Mouse (Mus musculus) hindbrain, embryonic 10.5 days (tissue): ENCODE results near the gene Ccdc63. TPM values are rescaled to one million over a fixed set of nuclear protein-coding genes. Genes with fewer than 3 reads are reported as not detected.

Experiments
- DNase-seq: peaks from one replicate; pipeline ENCODE4 v3.0.0-alpha.2; 2017; ENCODE audit warnings: low spot score
- H3K27ac ChIP-seq: fragments of 300-500 bp; sonication (generic); 2 replicates; pipeline ENCODE4 v1.5.1; 2016; ENCODE audit warnings: mild to moderate bottlenecking, moderate library complexity
- H3K27me3 ChIP-seq: fragments of 300-500 bp; sonication (generic); 2 replicates; pipeline ENCODE4 v1.6.1; 2016; ENCODE audit warnings: mild to moderate bottlenecking; ENCODE audit not compliant: poor library complexity, insufficient read depth, severe bottlenecking
- H3K36me3 ChIP-seq: fragments of 300-500 bp; sonication (generic); 2 replicates; pipeline ENCODE4 v1.6.1; 2016; ENCODE audit warnings: mild to moderate bottlenecking, moderate library complexity
- H3K4me1 ChIP-seq: fragments of 300-500 bp; sonication (generic); replicated peaks from 2 replicates; pipeline ENCODE4 v1.6.1; 2016; ENCODE audit warnings: mild to moderate bottlenecking
- H3K4me3 ChIP-seq: fragments of 300-500 bp; sonication (generic); 2 replicates; pipeline ENCODE4 v1.5.1; 2016; ENCODE audit warnings: mild to moderate bottlenecking, moderate library complexity
- H3K9me3 ChIP-seq: fragments of 300-500 bp; sonication (generic); 2 replicates; pipeline ENCODE4 v1.6.1; 2016; ENCODE audit warnings: mild to moderate bottlenecking, moderate library complexity
- WGBS: fragments of 180-500 bp; shearing (Covaris S2); methylation state at CpG from one replicate; pipeline ENCODE4 v1.1.7; 2016; 5-methylcytosine and 5-hydroxymethylcytosine counted together
- polyA plus RNA-seq: library from polyadenylated mRNA; unstranded; fragments of >200 nt; fragmentation: Nextera tagmentation; extraction: Ambion mirVana; gene quantifications from 2 replicates; pipeline ENCODE4 v1.2.1, GENCODE M21; 2016

The Ccdc63 gene
- polyA plus RNA-seq, 1 experiment from 2014 or later = not detected

DNA sequence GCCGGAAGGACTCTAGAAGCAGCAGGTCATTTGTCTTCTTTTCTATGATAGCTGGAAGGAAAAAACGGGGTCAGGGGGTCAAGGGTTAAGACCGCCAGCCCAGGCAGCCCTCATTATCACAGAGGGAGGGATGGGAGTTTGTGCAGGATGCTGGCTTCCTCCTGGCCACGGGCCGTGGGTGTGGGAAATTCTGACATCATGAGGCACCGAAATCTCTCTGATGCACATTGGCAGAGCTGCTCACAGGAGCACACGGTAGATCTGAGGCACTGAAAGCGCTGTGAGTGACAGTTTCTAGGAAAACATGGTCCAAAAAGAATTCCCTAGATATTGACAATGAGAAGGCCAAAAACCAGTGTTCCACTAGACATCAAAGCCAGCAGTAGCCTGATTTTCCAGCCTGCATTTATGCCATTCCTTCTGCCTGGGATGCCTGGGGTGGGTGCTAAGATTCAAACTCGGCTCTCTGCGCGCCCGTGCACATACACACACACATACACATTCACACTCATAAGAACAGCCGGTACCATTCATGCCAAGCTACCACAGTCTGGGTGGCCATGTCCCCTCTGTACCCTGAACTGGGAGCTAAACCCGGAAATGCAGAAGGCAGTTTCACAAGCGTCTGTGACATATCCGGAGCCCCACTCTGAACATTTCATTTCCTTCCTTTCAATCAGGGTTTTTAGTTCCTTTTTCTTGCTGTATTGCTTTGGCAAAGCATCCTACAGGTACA, 31.1 kb downstream of the Ccdc63 start:
- 54% methylated on average over 16 of the region's 16 CpGs for WGBS
- H3K27me3 ChIP-seq = peaks cover 3% of the 10 kb centered on the region
- peak; percentile 38 for DNase-seq

DNA sequence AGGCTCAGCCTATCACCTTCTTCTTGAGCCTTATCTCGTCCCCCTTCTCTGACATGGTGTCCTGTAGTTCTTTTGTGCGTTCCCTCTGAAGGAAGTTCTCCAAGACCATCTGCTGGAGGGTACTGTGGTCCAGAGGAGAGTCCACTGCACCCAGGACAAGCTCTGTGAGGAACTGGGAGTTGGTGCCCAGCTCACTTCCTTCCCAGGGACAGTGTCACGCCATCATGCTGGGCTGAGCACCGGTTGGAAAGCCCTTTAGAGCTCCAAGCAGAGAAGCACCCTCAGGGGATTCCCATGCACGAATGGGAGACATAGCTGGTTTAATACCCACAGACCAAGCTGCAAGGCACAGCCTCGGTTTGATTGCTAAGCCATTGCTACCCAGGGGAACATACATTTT, 32.5 kb downstream of the Ccdc63 start:
- no peaks in the 10 kb centered on the region for H3K9me3 ChIP-seq
- no peak overlapping the region for H3K4me3 ChIP-seq
- H3K4me1 ChIP-seq = peaks cover 13% of the 10 kb centered on the region
- DNase-seq = no peak
- H3K27ac ChIP-seq = no peak overlapping the region
- WGBS = 78% methylated on average over 6 of the region's 6 CpGs
- H3K36me3 ChIP-seq = no peaks in the 10 kb centered on the region
- H3K27me3 ChIP-seq = peaks cover 4% of the 10 kb centered on the region

More for the DNA sequence above, 31.1 kb downstream of the Ccdc63 start:
- Histone ChIP-seq H3K9me3 (no peaks in the 10 kb centered on the region), H3K4me3 (no peak overlapping the region), H3K36me3 (no peaks in the 10 kb centered on the region), H3K4me1 (peaks cover 12% of the 10 kb centered on the region), H3K27ac (no peak overlapping the region; the same call in 1 of the 2 replicates)

DNA sequence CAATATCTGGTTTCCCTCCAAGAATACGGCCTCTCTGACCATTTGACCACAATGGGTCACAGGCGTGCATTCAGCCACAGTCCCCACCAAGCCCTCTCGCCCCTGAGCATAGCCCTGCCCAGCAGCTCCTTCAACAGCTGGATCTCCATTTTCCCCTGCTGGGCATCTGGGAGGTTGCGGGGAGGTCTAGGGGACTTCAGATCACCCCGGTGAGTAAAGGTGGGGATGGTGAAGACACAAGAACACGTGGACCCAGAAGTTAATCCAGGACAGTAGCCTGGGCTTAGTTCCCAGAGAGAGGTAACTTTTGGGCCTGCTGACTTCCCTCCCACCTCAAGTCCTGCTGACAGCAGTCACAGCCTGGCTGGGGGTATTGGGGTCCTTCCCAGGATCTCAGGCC, 34.4 kb downstream of the Ccdc63 start:
- 70% methylated on average over 6 of the region's 6 CpGs for WGBS
- H3K9me3 ChIP-seq = no peaks in the 10 kb centered on the region
- peaks cover 20% of the 10 kb centered on the region for H3K27me3 ChIP-seq
- DNase-seq = no peak
- peaks cover 18% of the 10 kb centered on the region for H3K4me1 ChIP-seq
- H3K27ac ChIP-seq = no peak overlapping the region
- H3K36me3 ChIP-seq = no peaks in the 10 kb centered on the region
- H3K4me3 ChIP-seq = no peak overlapping the region

DNA sequence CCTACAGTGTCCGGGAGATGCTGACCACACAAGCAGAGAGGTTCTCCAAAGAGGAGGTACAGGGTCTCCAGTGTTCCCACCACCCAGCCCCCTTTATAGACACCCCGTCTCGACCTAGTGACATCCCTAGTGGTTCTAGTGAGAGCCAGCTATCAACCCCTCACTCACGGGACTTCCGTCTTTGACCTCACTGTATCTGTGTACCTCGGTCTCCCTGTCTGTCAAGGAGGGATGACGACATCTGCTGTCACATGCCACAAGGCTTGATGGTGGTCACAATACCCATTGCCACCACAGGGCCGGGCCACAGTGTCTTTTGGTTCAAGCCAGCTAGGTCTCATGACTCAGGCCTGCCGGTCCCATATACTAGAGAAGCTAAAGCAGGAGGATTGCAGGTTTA, 35.6 kb downstream of the Ccdc63 start:
- DNase-seq = no peak
- Histone ChIP-seq H3K36me3 (no peaks in the 10 kb centered on the region), H3K4me1 (peaks cover 18% of the 10 kb centered on the region), H3K9me3 (no peaks in the 10 kb centered on the region), H3K4me3 (no peak overlapping the region), H3K27ac (no peak overlapping the region), H3K27me3 (peaks cover 33% of the 10 kb centered on the region)
- WGBS = 90% methylated on average over 9 of the region's 9 CpGs

DNA sequence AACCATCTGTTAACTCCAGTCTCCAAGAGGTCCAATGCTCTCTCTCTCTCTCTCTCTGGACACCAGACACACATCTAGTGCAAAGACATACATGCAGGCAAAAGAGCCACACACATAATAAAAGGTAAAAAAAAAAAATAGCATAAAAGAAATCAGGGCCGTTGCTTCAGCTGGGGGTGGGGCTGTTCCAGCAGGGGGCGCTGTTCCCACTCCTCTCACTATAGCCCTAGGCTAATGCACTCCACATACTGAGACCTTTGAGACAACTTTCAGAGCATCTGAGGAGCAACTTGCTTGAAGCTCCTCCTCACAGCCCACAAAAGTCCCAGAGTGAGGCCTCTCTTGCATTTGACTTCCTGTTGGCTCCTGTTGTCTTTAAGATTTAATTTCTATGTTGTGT, 36.4 kb downstream of the Ccdc63 start:
- H3K9me3 ChIP-seq = no peaks in the 10 kb centered on the region
- H3K36me3 ChIP-seq = no peaks in the 10 kb centered on the region
- peaks cover 35% of the 10 kb centered on the region for H3K27me3 ChIP-seq
- no peak overlapping the region for H3K27ac ChIP-seq
- 38% methylated on average over 2 of the region's 2 CpGs for WGBS
- H3K4me1 ChIP-seq = peaks cover 12% of the 10 kb centered on the region
- peak; percentile 42 for DNase-seq
- H3K4me3 ChIP-seq = no peak overlapping the region

GRCm38 (mm10) chr5:122103075-122103474, 37.5 kb downstream of the Ccdc63 start:
- H3K9me3 ChIP-seq = no peaks in the 10 kb centered on the region
- no peak overlapping the region for H3K27ac ChIP-seq
- no peaks in the 10 kb centered on the region for H3K36me3 ChIP-seq
- H3K4me3 ChIP-seq = no peak overlapping the region
- WGBS = 60% methylated on average over 12 of the region's 12 CpGs
- H3K27me3 ChIP-seq = peaks cover 41% of the 10 kb centered on the region
- no peak for DNase-seq
- peaks cover 11% of the 10 kb centered on the region for H3K4me1 ChIP-seq

- no peak overlapping the region for H3K4me3 ChIP-seq
- H3K9me3 ChIP-seq = no peaks in the 10 kb centered on the region
- peaks cover 11% of the 10 kb centered on the region for H3K4me1 ChIP-seq
- DNase-seq = no peak
- WGBS = 49% methylated on average over 7 of the region's 7 CpGs
- no peak overlapping the region for H3K27ac ChIP-seq
- H3K27me3 ChIP-seq = peaks cover 41% of the 10 kb centered on the region
- no peaks in the 10 kb centered on the region for H3K36me3 ChIP-seq
Observed at GRCm38 (mm10) chr5:122102476-122103050, 38.1 kb downstream of the Ccdc63 start.

GRCm38 (mm10) chr5:122094439-122094838, 46.2 kb downstream of the Ccdc63 start:
- no peak overlapping the region for H3K4me3 ChIP-seq
- no peak overlapping the region for H3K27ac ChIP-seq
- peaks cover 6% of the 10 kb centered on the region; the same call in 1 of the 2 replicates for H3K27me3 ChIP-seq
- no peaks in the 10 kb centered on the region for H3K9me3 ChIP-seq
- WGBS = 88% methylated on average over 10 of the region's 10 CpGs
- no peaks in the 10 kb centered on the region for H3K36me3 ChIP-seq
- no peak for DNase-seq
- peaks cover 21% of the 10 kb centered on the region for H3K4me1 ChIP-seq

- H3K4me3 ChIP-seq = no peak overlapping the region
- no peaks in the 10 kb centered on the region for H3K36me3 ChIP-seq
- no peak for DNase-seq
- H3K9me3 ChIP-seq = no peaks in the 10 kb centered on the region
- no peak overlapping the region for H3K27ac ChIP-seq
- WGBS = 88% methylated on average over 14 of the region's 14 CpGs
- H3K4me1 ChIP-seq = peaks cover 20% of the 10 kb centered on the region
- peaks cover 6% of the 10 kb centered on the region; the same call in 1 of the 2 replicates for H3K27me3 ChIP-seq
Observed at GRCm38 (mm10) chr5:122093734-122094133, 46.9 kb downstream of the Ccdc63 start.

DNA sequence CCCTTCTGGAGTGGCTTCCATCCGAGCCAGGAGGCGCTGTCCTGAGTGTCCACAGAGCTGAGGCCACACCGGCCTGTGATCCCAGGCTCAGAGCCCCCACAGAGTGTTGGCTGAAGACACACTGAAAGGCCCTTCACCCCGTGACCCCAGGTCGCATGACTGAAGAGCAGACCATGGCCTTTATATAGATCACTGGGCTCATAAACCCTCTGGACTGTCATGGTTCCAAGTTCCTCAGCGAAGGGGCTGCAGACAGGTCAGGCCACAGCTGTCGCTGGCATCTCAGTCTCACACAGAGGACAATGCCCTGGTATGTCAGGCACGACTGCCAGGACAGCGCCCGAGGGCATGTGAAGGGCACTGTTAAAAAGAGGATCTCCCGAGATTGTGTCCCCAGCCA, 47.8 kb downstream of the Ccdc63 start:
- Histone ChIP-seq H3K9me3 (no peaks in the 10 kb centered on the region), H3K4me1 (peaks cover 16% of the 10 kb centered on the region)
- 52% methylated on average over 11 of the region's 11 CpGs for WGBS

GRCm38 (mm10) chr5:122091070-122091469, 49.6 kb downstream of the Ccdc63 start:
- Histone ChIP-seq H3K4me1 (peaks cover 16% of the 10 kb centered on the region), H3K4me3 (no peak overlapping the region), H3K27me3 (no peaks in the 10 kb centered on the region), H3K9me3 (no peaks in the 10 kb centered on the region), H3K27ac (no peak overlapping the region), H3K36me3 (no peaks in the 10 kb centered on the region)
- 16% methylated on average over 15 of the region's 15 CpGs for WGBS
- peak; percentile 80 for DNase-seq

More for the DNA sequence above, 47.8 kb downstream of the Ccdc63 start:
- H3K27me3 ChIP-seq = no peaks in the 10 kb centered on the region
- no peaks in the 10 kb centered on the region for H3K36me3 ChIP-seq
- H3K4me3 ChIP-seq = no peak overlapping the region
- H3K27ac ChIP-seq = no peak overlapping the region; the same call in 1 of the 2 replicates
- no peak for DNase-seq

- H3K36me3 ChIP-seq = no peaks in the 10 kb centered on the region
- peaks cover 16% of the 10 kb centered on the region for H3K4me1 ChIP-seq
- H3K9me3 ChIP-seq = no peaks in the 10 kb centered on the region
- no peaks in the 10 kb centered on the region for H3K27me3 ChIP-seq
- DNase-seq = no peak
- H3K27ac ChIP-seq = no peak overlapping the region
- H3K4me3 ChIP-seq = no peak overlapping the region
- WGBS = 80% methylated on average over 8 of the region's 8 CpGs
Observed at GRCm38 (mm10) chr5:122089664-122090063, 51.0 kb downstream of the Ccdc63 start.

GRCm38 (mm10) chr5:122088917-122089316, 51.7 kb downstream of the Ccdc63 start:
- no peak overlapping the region for H3K27ac ChIP-seq
- peak; percentile 88 for DNase-seq
- WGBS = 7% methylated on average over 5 of the region's 5 CpGs
- H3K4me1 ChIP-seq = peaks cover 16% of the 10 kb centered on the region
- H3K9me3 ChIP-seq = no peaks in the 10 kb centered on the region
- no peak overlapping the region for H3K4me3 ChIP-seq
- H3K27me3 ChIP-seq = no peaks in the 10 kb centered on the region
- no peaks in the 10 kb centered on the region for H3K36me3 ChIP-seq
